Mouse (Mus musculus) MEL (cell line): Measurements from ENCODE around the gene Slc46a2. TPM values are rescaled to one million over a fixed set of nuclear protein-coding genes. Genes with fewer than 3 reads are reported as not detected.

Source experiments
- DNase-seq: peaks from one replicate; pipeline ENCODE4 v3.0.0; 2011; ENCODE audit warnings: low read depth, low spot score
- H3K27ac ChIP-seq: 2 replicates; pipeline ENCODE4 v1.5.1; 2012; ENCODE audit warnings: low read depth, mild to moderate bottlenecking, control low read depth, low read length, moderate library complexity; ENCODE audit not compliant: control insufficient read depth
- H3K27me3 ChIP-seq, 2 experiments: fragments of 150-350 bp in 1 of 2; sonication (generic) in 1 of 2; 2 replicates each; pipeline ENCODE4 v1.6.1; 2012; ENCODE audit warnings: low read length in 2 of 2, mild to moderate bottlenecking in 2 of 2, improper control_type of control experiment in 1 of 2, moderate library complexity in 1 of 2; ENCODE audit not compliant: insufficient read depth in 2 of 2, control insufficient read depth in 1 of 2
- H3K36me3 ChIP-seq, 2 experiments: 2 replicates each; pipeline ENCODE4 v1.6.1; 2012 to 2014; ENCODE audit warnings: low read length in 2 of 2, improper control_type of control experiment in 1 of 2, inconsistent platforms in 1 of 2, mild to moderate bottlenecking in 1 of 2; ENCODE audit not compliant: insufficient read depth in 2 of 2, control insufficient read depth in 1 of 2
- H3K4me1 ChIP-seq, 2 experiments: fragments of 150-350 bp in 1 of 2; sonication (generic) in 1 of 2; 2 replicates each; pipeline ENCODE4 v1.6.1; 2012; ENCODE audit warnings: low read length in 2 of 2, improper control_type of control experiment in 1 of 2, mild to moderate bottlenecking in 1 of 2; ENCODE audit not compliant: insufficient read depth in 2 of 2, control insufficient read depth in 1 of 2
- H3K4me3 ChIP-seq, 2 experiments: fragments of 150-350 bp in 1 of 2; sonication (generic) in 1 of 2; 2 replicates each; pipeline ENCODE4 v1.5.1; 2012; ENCODE audit warnings: low read depth in 2 of 2, low read length in 2 of 2, mild to moderate bottlenecking in 2 of 2, moderate library complexity in 2 of 2, control low read depth in 1 of 2, improper control_type of control experiment in 1 of 2; ENCODE audit not compliant: control insufficient read depth in 1 of 2, insufficient read depth in 1 of 2
- H3K79me2 ChIP-seq: 2 replicates; pipeline ENCODE4 v1.6.1; 2012; ENCODE audit warnings: mild to moderate bottlenecking, low read length, moderate library complexity; ENCODE audit not compliant: control insufficient read depth, poor library complexity, insufficient read depth
- H3K9ac ChIP-seq: 2 replicates; pipeline ENCODE4 v1.6.1; 2012; ENCODE audit warnings: low read depth, mild to moderate bottlenecking, control low read depth, low read length, moderate library complexity; ENCODE audit not compliant: control insufficient read depth, poor library complexity, severe bottlenecking
- H3K9me3 ChIP-seq: fragments of 150-350 bp; sonication (generic); replicated peaks from 2 replicates; pipeline ENCODE4 v1.6.1; 2012; ENCODE audit warnings: mild to moderate bottlenecking, low read length, improper control_type of control experiment, moderate library complexity; ENCODE audit not compliant: insufficient read depth
- BHLHE40 ChIP-seq: IDR thresholded peaks from 2 replicates; pipeline ENCODE4 v1.6.1; 2012; ENCODE audit warnings: low read depth, mild to moderate bottlenecking, inconsistent platforms, low read length, improper control_type of control experiment, borderline replicate concordance
- CHD1 ChIP-seq: IDR thresholded peaks from 2 replicates; pipeline ENCODE4 v1.6.1; 2012; ENCODE audit warnings: low read depth, mild to moderate bottlenecking, inconsistent platforms, low read length, improper control_type of control experiment
- CTCF ChIP-seq, 3 experiments: IDR thresholded peaks in 2 of 3; conservative IDR thresholded peaks in 1 of 3; 2 replicates each; pipeline ENCODE4 v1.5.1; 2011 to 2012; ENCODE audit warnings: low read length in 3 of 3, low read depth in 2 of 3, mild to moderate bottlenecking in 2 of 3, improper control_type of control experiment in 1 of 3, inconsistent platforms in 1 of 3, mixed read lengths in 1 of 3, moderate library complexity in 1 of 3; ENCODE audit not compliant: control insufficient read depth in 1 of 3, insufficient read depth in 1 of 3, poor library complexity in 1 of 3, severe bottlenecking in 1 of 3
- E2F4 ChIP-seq: IDR thresholded peaks from 2 replicates; pipeline ENCODE4 v1.6.1; 2011; ENCODE audit warnings: low read depth, low read length, improper control_type of control experiment, borderline replicate concordance
- EP300 ChIP-seq, 2 experiments: IDR thresholded peaks; 2 replicates each; pipeline ENCODE4 v1.6.1; 2011; ENCODE audit warnings: improper control_type of control experiment in 2 of 2, low read length in 2 of 2, low read depth in 1 of 2, mild to moderate bottlenecking in 1 of 2
- ETS1 ChIP-seq: IDR thresholded peaks from 2 replicates; pipeline ENCODE4 v1.6.1; 2012; ENCODE audit warnings: low read depth, mild to moderate bottlenecking, inconsistent platforms, low read length, improper control_type of control experiment, moderate library complexity
- GABPA ChIP-seq: IDR thresholded peaks from 2 replicates; pipeline ENCODE4 v1.6.1; 2012; ENCODE audit warnings: low read depth, mild to moderate bottlenecking, inconsistent platforms, low read length, improper control_type of control experiment, moderate library complexity
- GATA1 ChIP-seq: IDR thresholded peaks from 2 replicates; pipeline ENCODE4 v1.6.1; 2011; ENCODE audit warnings: low read depth, low read length, improper control_type of control experiment
- JUND ChIP-seq: IDR thresholded peaks from 2 replicates; pipeline ENCODE4 v1.6.1; 2011; ENCODE audit warnings: low read depth, mild to moderate bottlenecking, improper control_type of control experiment, low read length
- KAT2A ChIP-seq: conservative IDR thresholded peaks from 2 replicates; pipeline ENCODE4 v1.6.1; 2012; ENCODE audit warnings: low read depth, low read length, improper control_type of control experiment, inconsistent platforms
- MAFK ChIP-seq: IDR thresholded peaks from 2 replicates; pipeline ENCODE4 v1.6.1; 2011; ENCODE audit warnings: low read depth, mild to moderate bottlenecking, low read length, improper control_type of control experiment, borderline replicate concordance
- MAZ ChIP-seq: IDR thresholded peaks from 2 replicates; pipeline ENCODE4 v1.6.1; 2012; ENCODE audit warnings: low read depth, mild to moderate bottlenecking, inconsistent platforms, low read length, improper control_type of control experiment
- MYB ChIP-seq: IDR thresholded peaks from 2 replicates; pipeline ENCODE4 v1.6.1; 2011; ENCODE audit warnings: mild to moderate bottlenecking, low read depth, low read length, improper control_type of control experiment
- MYC ChIP-seq: IDR thresholded peaks from 2 replicates; pipeline ENCODE4 v1.6.1; 2011; ENCODE audit warnings: low read depth, mild to moderate bottlenecking, low read length, improper control_type of control experiment, moderate library complexity
- NRF1 ChIP-seq: IDR thresholded peaks from 2 replicates; pipeline ENCODE4 v1.6.1; 2014; ENCODE audit warnings: low read depth, mild to moderate bottlenecking, inconsistent platforms, low read length, improper control_type of control experiment, moderate library complexity; ENCODE audit not compliant: poor library complexity, insufficient read depth, severe bottlenecking
- POLR2AphosphoS5 ChIP-seq: IDR thresholded peaks from 2 replicates; pipeline ENCODE4 v1.6.1; 2012; ENCODE audit warnings: low read depth, borderline replicate concordance, mild to moderate bottlenecking, inconsistent platforms, low read length, moderate library complexity, mixed read lengths
- RAD21 ChIP-seq: IDR thresholded peaks from 2 replicates; pipeline ENCODE4 v1.6.1; 2011; ENCODE audit warnings: mild to moderate bottlenecking, low read depth, low read length, improper control_type of control experiment
- RCOR1 ChIP-seq: IDR thresholded peaks from 2 replicates; pipeline ENCODE4 v1.6.1; 2012; ENCODE audit warnings: low read depth, mild to moderate bottlenecking, inconsistent platforms, low read length, improper control_type of control experiment
- SIN3A ChIP-seq: IDR thresholded peaks from 2 replicates; pipeline ENCODE4 v1.6.1; 2012; ENCODE audit warnings: low read length, improper control_type of control experiment, inconsistent platforms
- SMC3 ChIP-seq: IDR thresholded peaks from 2 replicates; pipeline ENCODE4 v1.6.1; 2011; ENCODE audit warnings: low read depth, low read length, improper control_type of control experiment
- TBP ChIP-seq: IDR thresholded peaks from 2 replicates; pipeline ENCODE4 v1.8.0; 2011; ENCODE audit warnings: low read depth, low read length, improper control_type of control experiment
- TCF12 ChIP-seq: IDR thresholded peaks from 2 replicates; pipeline ENCODE4 v1.6.1; 2014; ENCODE audit warnings: low read depth, mild to moderate bottlenecking, inconsistent platforms, low read length, improper control_type of control experiment, moderate library complexity
- USF1 ChIP-seq: IDR thresholded peaks from 2 replicates; pipeline ENCODE4 v1.6.1; 2014; ENCODE audit warnings: low read depth, mild to moderate bottlenecking, inconsistent platforms, low read length, improper control_type of control experiment, moderate library complexity
- ZC3H11A ChIP-seq: IDR thresholded peaks from 2 replicates; pipeline ENCODE4 v1.6.1; 2012; ENCODE audit warnings: low read depth, mild to moderate bottlenecking, inconsistent platforms, low read length, improper control_type of control experiment
- ZKSCAN1 ChIP-seq: IDR thresholded peaks from 2 replicates; pipeline ENCODE4 v1.6.1; 2012; ENCODE audit warnings: low read depth, mild to moderate bottlenecking, inconsistent platforms, low read length, improper control_type of control experiment, moderate library complexity
- ZMIZ1 ChIP-seq: IDR thresholded peaks from 2 replicates; pipeline ENCODE4 v1.6.1; 2012; ENCODE audit warnings: low read depth, mild to moderate bottlenecking, inconsistent platforms, low read length, improper control_type of control experiment, moderate library complexity
- polyA plus RNA-seq, 2 experiments: library from polyadenylated mRNA; stranded (reverse) in 1 of 2; unstranded in 1 of 2; fragments of >175 nt in 1 of 2; fragments of >200 nt in 1 of 2; gene quantifications; 2 replicates each; pipeline versions ENCODE4 v1.2.1 to v1.2.4; 2012; ENCODE audit warnings: low replicate concordance in 2 of 2, low read depth in 1 of 2; ENCODE audit not compliant: insufficient read length in 2 of 2, insufficient read depth in 1 of 2, missing spikeins in 1 of 2
- total RNA-seq: library from RNA; depleted of rRNA; stranded (reverse); fragments of 300-350 nt; gene quantifications from 2 replicates; pipeline ENCODE4 v1.2.3, GENCODE M21; 2012

Slc46a2 gene
- total and polyA plus RNA-seq, 3 experiments: not detected

DNA sequence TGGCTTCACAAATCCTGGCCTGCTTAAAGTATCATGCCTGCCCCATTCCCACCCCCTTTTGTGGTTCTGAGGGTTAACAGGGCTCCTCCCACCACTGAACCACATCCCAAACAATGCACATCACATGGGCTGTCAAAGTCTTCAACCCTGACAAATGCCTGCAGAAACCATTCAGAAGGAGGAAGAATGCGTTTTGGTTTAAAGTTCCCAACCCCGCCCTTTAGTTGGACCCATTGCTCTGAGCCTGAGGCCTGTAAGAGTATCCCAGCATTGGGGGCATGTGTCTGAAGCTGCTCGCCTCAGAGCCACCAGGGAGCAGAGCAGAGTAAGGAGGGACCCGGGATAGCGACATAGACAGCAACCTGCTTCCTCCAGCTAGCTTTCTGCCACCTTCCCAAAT, 41.0 kb downstream of the Slc46a2 start:
- H3K27me3 ChIP-seq: no peaks in the 10 kb centered on the region
- TF ChIP-seq USF1: 0 out of 2 replicates have a peak, but pooled peaks have one; percentile 15
- no peak for TF ChIP-seq POLR2AphosphoS5
- no peak overlapping the region for H3K27ac ChIP-seq
- peaks cover 15 to 26% of the 10 kb centered on the region in 2 experiments for H3K4me1 ChIP-seq
- H3K9ac ChIP-seq: no peak overlapping the region
- H3K4me3 ChIP-seq: no peak overlapping the region
- H3K9me3 ChIP-seq: no peaks in the 10 kb centered on the region
- H3K79me2 ChIP-seq: no peaks in the 10 kb centered on the region
- DNase-seq: peak; percentile 20
- peaks cover 0 to 31% of the 10 kb centered on the region in 2 experiments; a peak in 2 of 4 replicates for H3K36me3 ChIP-seq

DNA sequence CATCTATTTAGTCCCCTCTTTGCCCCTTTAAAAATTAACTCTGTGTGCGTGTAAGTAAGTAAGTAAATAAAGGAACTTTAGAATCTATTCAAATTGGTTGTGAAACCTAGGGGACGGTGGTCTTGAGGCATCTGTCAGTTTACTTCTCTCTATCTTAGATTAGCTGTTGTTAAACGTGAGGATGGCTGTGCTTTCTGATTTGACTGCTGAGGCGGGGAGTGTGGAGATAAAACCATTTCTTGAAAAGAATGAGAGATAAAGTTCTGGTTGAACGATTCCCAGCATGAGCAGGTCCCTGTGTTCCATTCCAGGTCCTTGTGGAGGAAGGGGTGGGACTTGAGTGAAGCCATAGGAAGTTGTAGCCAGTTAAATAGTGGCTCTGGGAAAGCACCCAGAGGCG, 41.6 kb downstream of the Slc46a2 start:
- H3K9ac ChIP-seq: no peak overlapping the region
- no peak overlapping the region for H3K4me3 ChIP-seq
- H3K27me3 ChIP-seq: no peaks in the 10 kb centered on the region
- H3K36me3 ChIP-seq: peaks cover 0 to 31% of the 10 kb centered on the region in 2 experiments; a peak in 2 of 4 replicates
- H3K79me2 ChIP-seq: no peaks in the 10 kb centered on the region
- no peaks in the 10 kb centered on the region for H3K9me3 ChIP-seq
- peak; percentile 20 for DNase-seq
- no peak overlapping the region for H3K27ac ChIP-seq
- TF ChIP-seq RCOR1 (peak; percentile 69), GATA1 (peak; percentile 46; the same call in 1 of the 2 replicates), MAZ (no peak), CHD1 (no peak), TBP (no peak), ZC3H11A (no peak), CTCF (IDR thresholded peaks at IDR 0.05 in 2 of 3, conservative IDR thresholded peaks at IDR 0.05 in 1 of 3; ENCODE audit: control insufficient read depth in 1 of 3, insufficient read depth in 1 of 3, low read depth in 2 of 3, low read length in 3 of 3, poor library complexity in 1 of 3, severe bottlenecking in 1 of 3) (no peak), GABPA (no peak), JUND (no peak), ETS1 (no peak), NRF1 (no peak), MYC (no peak), MAFK (no peak), MYB (no peak), EP300 (IDR thresholded peaks at IDR 0.05; ENCODE audit: low read depth in 1 of 2, low read length in 2 of 2) (peak in 1 of 2 experiments; percentile 67; a peak in 3 of 4 replicates), TCF12 (no peak), RAD21 (no peak), SMC3 (no peak), KAT2A (no peak), E2F4 (no peak), USF1 (no peak), ZMIZ1 (no peak), BHLHE40 (peak; percentile 91), ZKSCAN1 (no peak), SIN3A (no peak)
- TF ChIP-seq, all 39 proteins: peak for 4
- peaks cover 15 to 22% of the 10 kb centered on the region in 2 experiments for H3K4me1 ChIP-seq
